Mouse (Mus musculus) layer of hippocampus, adult 18-20 months (tissue): ENCODE results near the gene Dnal1. TPM values are rescaled to one million over a fixed set of nuclear protein-coding genes. Genes with fewer than 3 reads are reported as not detected.

Experiments used
- DNase-seq, 2 experiments: peaks; one replicate each; pipeline ENCODE4 v3.0.0; 2022; ENCODE audit warnings: low spot score in 2 of 2
- total RNA-seq, 2 experiments: library from RNA; stranded (reverse); gene quantifications; 2 replicates each; pipeline ENCODE4 v1.2.3; 2021

Gene Dnal1
- total RNA-seq, 2 experiments from 2014 or later: 96.6 to 97.1 TPM

GRCm38 (mm10) chr12:84125892-84126291, 11.7 kb downstream of the Dnal1 start:
- DNase-seq: no peak

- no peak for DNase-seq
Measured at GRCm38 (mm10) chr12:84126899-84127298, 12.7 kb downstream of the Dnal1 start.

- no peak for DNase-seq
Measured at GRCm38 (mm10) chr12:84128576-84128975, 14.4 kb downstream of the Dnal1 start.

GRCm38 (mm10) chr12:84129931-84130330, 15.8 kb downstream of the Dnal1 start:
- no peak for DNase-seq

- no peak for DNase-seq
Measured at GRCm38 (mm10) chr12:84132265-84132664, 18.1 kb downstream of the Dnal1 start.

- DNase-seq: no peak
Measured at GRCm38 (mm10) chr12:84137131-84137530, 23.0 kb downstream of the Dnal1 start.

- no peak for DNase-seq
Measured at GRCm38 (mm10) chr12:84140135-84140534, 26.0 kb downstream of the Dnal1 start.

- no peak for DNase-seq
Measured at GRCm38 (mm10) chr12:84141271-84141670, 27.1 kb downstream of the Dnal1 start.

- DNase-seq: no peak
Measured at GRCm38 (mm10) chr12:84142281-84143050, 28.3 kb downstream of the Dnal1 start.

- DNase-seq: peak; percentile 83 to 85
Measured at GRCm38 (mm10) chr12:84147954-84148621, 33.9 kb downstream of the Dnal1 start, which contains the start of gene Pnma1. Gene Pnma1, minus strand, starts transcription at chr12:84148489.

- no peak for DNase-seq
Measured at GRCm38 (mm10) chr12:84148622-84149012, 34.5 kb downstream of the Dnal1 start.

GRCm38 (mm10) chr12:84149971-84150370, 35.8 kb downstream of the Dnal1 start:
- DNase-seq: no peak

- no peak for DNase-seq
Measured at GRCm38 (mm10) chr12:84150976-84151375, 36.8 kb downstream of the Dnal1 start.

- DNase-seq: no peak
Measured at GRCm38 (mm10) chr12:84151911-84152310, 37.7 kb downstream of the Dnal1 start.

- DNase-seq: no peak
Measured at GRCm38 (mm10) chr12:84152352-84153190, 38.4 kb downstream of the Dnal1 start.

GRCm38 (mm10) chr12:84153414-84153813, 39.2 kb downstream of the Dnal1 start:
- DNase-seq: no peak

GRCm38 (mm10) chr12:84154786-84155522, 40.8 kb downstream of the Dnal1 start:
- no peak for DNase-seq

GRCm38 (mm10) chr12:84155523-84155871, 41.3 kb downstream of the Dnal1 start:
- DNase-seq: no peak

GRCm38 (mm10) chr12:84156210-84156609, 42.0 kb downstream of the Dnal1 start:
- DNase-seq: no peak

- no peak for DNase-seq
Measured at GRCm38 (mm10) chr12:84158156-84158555, 44.0 kb downstream of the Dnal1 start.

- no peak for DNase-seq
Measured at GRCm38 (mm10) chr12:84160491-84160890, 46.3 kb downstream of the Dnal1 start.
